Mouse (Mus musculus): ENCODE measurements at regions not wholly inside any gene's neighbourhood (a gene's known extent, or its start where the extent isn't known, plus 50 kb on each side); places are given as distances from the start of the nearest gene placed in this dataset.

- TF ChIP-seq POLR2A (IDR thresholded peaks at IDR 0.05; ENCODE audit: low read depth, low read length) (no peak), CTCF (IDR thresholded peaks at IDR 0.05; ENCODE audit: extremely low read depth, insufficient read depth, insufficient read length, insufficient replicate concordance) (no peak)
These were observed 190.5 kb upstream of the Xrcc4 start for GRCm38 (mm10) chr13:90279786-90280382.
